Mouse (Mus musculus): ENCODE data around the gene Hpf1. TPM values are rescaled to one million over a fixed set of nuclear protein-coding genes. Genes with fewer than 3 reads are reported as not detected.
A peak's percentile ranks its signal among the peaks of the same experiment; 100 is the strongest.

Hpf1 gene
- total and polyA plus RNA-seq, 2 experiments from 2014 or later: 47.0 to 110 TPM

- no peak overlapping the region for H3K4me3 ChIP-seq (ENCODE audit: low read depth, low read length)
- TF ChIP-seq CTCF (IDR thresholded peaks at IDR 0.05; ENCODE audit: low read depth): no peak
- H3K27ac ChIP-seq (ENCODE audit: low read depth, low read length): no peak overlapping the region
- no peaks in the 10 kb centered on the region for H3K9me3 ChIP-seq (ENCODE audit: low read length)
- H3K36me3 ChIP-seq (ENCODE audit: insufficient read depth): peaks cover 5% of the 10 kb centered on the region; the same call in 1 of the 2 replicates
- DNase-seq (no peak), ATAC-seq (no peak)
- no peaks in the 10 kb centered on the region for H3K4me1 ChIP-seq (ENCODE audit: insufficient read depth)
- H3K4me2 ChIP-seq (ENCODE audit: low read depth): no peak overlapping the region
- no peak overlapping the region for H3K9ac ChIP-seq
- H3K27me3 ChIP-seq (ENCODE audit: insufficient read depth, low read length): no peaks in the 10 kb centered on the region
- WGBS: 21% methylated on average over 3 of the region's 3 CpGs
Observed at GRCm38 (mm10) chr8:60938717-60939424, 48.7 kb downstream of the Hpf1 start.

- Histone ChIP-seq H3K9me3 (ENCODE audit: low read length) (no peaks in the 10 kb centered on the region), H3K4me3 (ENCODE audit: low read depth, low read length) (no peak overlapping the region), H3K4me1 (ENCODE audit: insufficient read depth) (no peaks in the 10 kb centered on the region), H3K4me2 (ENCODE audit: low read depth) (no peak overlapping the region), H3K36me3 (ENCODE audit: insufficient read depth) (no peaks in the 10 kb centered on the region), H3K27me3 (ENCODE audit: insufficient read depth, low read length) (no peaks in the 10 kb centered on the region), H3K27ac (ENCODE audit: low read depth, low read length) (no peak overlapping the region), H3K9ac (no peak overlapping the region)
- ATAC-seq (no peak), DNase-seq (no peak)
- 0 out of 2 replicates have a peak, but pooled peaks have one; percentile 17 for TF ChIP-seq CTCF (IDR thresholded peaks at IDR 0.05; ENCODE audit: low read depth)
- WGBS: 97% methylated on average over 2 of the region's 2 CpGs
Observed at GRCm38 (mm10) chr8:60942867-60943266, 52.6 kb downstream of the Hpf1 start.

- TF ChIP-seq CTCF (IDR thresholded peaks at IDR 0.05; ENCODE audit: low read depth): no peak
- ATAC-seq: no peak
- no peak overlapping the region for H3K27ac ChIP-seq (ENCODE audit: low read depth, low read length)
Observed at GRCm38 (mm10) chr8:60947503-60947902, 57.3 kb downstream of the Hpf1 start.

GRCm38 (mm10) chr8:60949859-60950258 is 59.6 kb downstream of the Hpf1 start:
- no peak overlapping the region for H3K27ac ChIP-seq (ENCODE audit: low read depth, low read length)
- DNase-seq (no peak), ATAC-seq (no peak)
- no peak overlapping the region for H3K4me3 ChIP-seq (ENCODE audit: low read depth, low read length)
- no peak overlapping the region for H3K4me2 ChIP-seq (ENCODE audit: low read depth)
- 60% methylated on average over 4 of the region's 4 CpGs for WGBS
- H3K4me1 ChIP-seq (ENCODE audit: insufficient read depth): no peaks in the 10 kb centered on the region
- H3K9me3 ChIP-seq (ENCODE audit: low read length): no peaks in the 10 kb centered on the region
- TF ChIP-seq CTCF (IDR thresholded peaks at IDR 0.05; ENCODE audit: low read depth): no peak
- no peaks in the 10 kb centered on the region for H3K36me3 ChIP-seq (ENCODE audit: insufficient read depth)
- H3K27me3 ChIP-seq (ENCODE audit: insufficient read depth, low read length): no peaks in the 10 kb centered on the region
- no peak overlapping the region for H3K9ac ChIP-seq

More at GRCm38 (mm10) chr8:60947503-60947902, 57.3 kb downstream of the Hpf1 start:
- no peaks in the 10 kb centered on the region for H3K4me1 ChIP-seq (ENCODE audit: insufficient read depth)
- H3K27me3 ChIP-seq (ENCODE audit: insufficient read depth, low read length): no peaks in the 10 kb centered on the region
- no peak overlapping the region for H3K4me3 ChIP-seq (ENCODE audit: low read depth, low read length)
- no peak overlapping the region for H3K4me2 ChIP-seq (ENCODE audit: low read depth)
- H3K9me3 ChIP-seq (ENCODE audit: low read length): no peaks in the 10 kb centered on the region
- H3K9ac ChIP-seq: no peak overlapping the region
- no peaks in the 10 kb centered on the region for H3K36me3 ChIP-seq (ENCODE audit: insufficient read depth)
- DNase-seq: no peak

GRCm38 (mm10) chr8:60951271-60951670 is 61.1 kb downstream of the Hpf1 start:
- no peak overlapping the region for H3K4me2 ChIP-seq (ENCODE audit: low read depth)
- no peak for DNase-seq
- no peak overlapping the region for H3K9ac ChIP-seq

GRCm38 (mm10) chr8:60951757-60952156 is 61.5 kb downstream of the Hpf1 start:
- H3K9ac ChIP-seq: no peak overlapping the region
- H3K27ac ChIP-seq (ENCODE audit: low read depth, low read length): no peak overlapping the region
- H3K36me3 ChIP-seq (ENCODE audit: insufficient read depth): no peaks in the 10 kb centered on the region
- TF ChIP-seq CTCF (IDR thresholded peaks at IDR 0.05; ENCODE audit: low read depth): no peak
- no peaks in the 10 kb centered on the region for H3K9me3 ChIP-seq (ENCODE audit: low read length)
- H3K4me2 ChIP-seq (ENCODE audit: low read depth): no peak overlapping the region
- H3K4me3 ChIP-seq (ENCODE audit: low read depth, low read length): no peak overlapping the region
- no peaks in the 10 kb centered on the region for H3K27me3 ChIP-seq (ENCODE audit: insufficient read depth, low read length)
- H3K4me1 ChIP-seq (ENCODE audit: insufficient read depth): no peaks in the 10 kb centered on the region
- 98% methylated on average over 1 of the region's 1 CpGs for WGBS
- DNase-seq (no peak), ATAC-seq (no peak)

More at GRCm38 (mm10) chr8:60951271-60951670, 61.1 kb downstream of the Hpf1 start:
- no peak for TF ChIP-seq CTCF (IDR thresholded peaks at IDR 0.05; ENCODE audit: low read depth)
- Histone ChIP-seq H3K27ac (ENCODE audit: low read depth, low read length) (no peak overlapping the region), H3K4me3 (ENCODE audit: low read depth, low read length) (no peak overlapping the region), H3K27me3 (ENCODE audit: insufficient read depth, low read length) (no peaks in the 10 kb centered on the region), H3K9me3 (ENCODE audit: low read length) (no peaks in the 10 kb centered on the region), H3K36me3 (ENCODE audit: insufficient read depth) (no peaks in the 10 kb centered on the region), H3K4me1 (ENCODE audit: insufficient read depth) (no peaks in the 10 kb centered on the region)
- no peak for ATAC-seq
- WGBS: 57% methylated on average over 4 of the region's 4 CpGs

GRCm38 (mm10) chr8:60952803-60953202 is 62.6 kb downstream of the Hpf1 start:
- Histone ChIP-seq H3K4me2 (ENCODE audit: low read depth) (peak overlapping the region; percentile 25), H3K27me3 (ENCODE audit: insufficient read depth, low read length) (no peaks in the 10 kb centered on the region), H3K36me3 (ENCODE audit: insufficient read depth) (no peaks in the 10 kb centered on the region), H3K27ac (ENCODE audit: low read depth, low read length) (no peak overlapping the region), H3K4me3 (ENCODE audit: low read depth, low read length) (no peak overlapping the region), H3K9me3 (ENCODE audit: low read length) (no peaks in the 10 kb centered on the region), H3K4me1 (ENCODE audit: insufficient read depth) (no peaks in the 10 kb centered on the region), H3K9ac (0 out of 2 replicates have a peak overlapping the region, but pooled peaks have one; percentile 18)
- ATAC-seq (no peak), DNase-seq (no peak)
- TF ChIP-seq CTCF (IDR thresholded peaks at IDR 0.05; ENCODE audit: low read depth): no peak
- 26% methylated on average over 5 of the region's 5 CpGs for WGBS

Measured in forebrain, postnatal 0 days (tissue).